Mouse (Mus musculus) right cerebral cortex, postnatal 4 days (tissue): Measurements from ENCODE around the gene Mars.

Experiments used
- DNase-seq: peaks from one replicate; pipeline ENCODE4 v3.0.0-alpha.2; 2022

Mars gene

GRCm38 (mm10) chr10:127311476-127312355 lies at the start of gene Mars:
Mars (minus strand) TSS chr10:127311786.
- DNase-seq: peak; percentile 83

- DNase-seq: no peak
Observed at GRCm38 (mm10) chr10:127360714-127361113, 49.1 kb upstream of the Mars start.

- DNase-seq: no peak
Observed at GRCm38 (mm10) chr10:127355336-127355735, 43.8 kb upstream of the Mars start.

GRCm38 (mm10) chr10:127353909-127354895 lies 42.6 kb upstream of the Mars start, which contains the start of gene Inhbe:
Inhbe (minus strand) TSS chr10:127354411.
- peak; percentile 53 for DNase-seq

GRCm38 (mm10) chr10:127352766-127353165 lies 41.2 kb upstream of the Mars start:
- DNase-seq: no peak

- DNase-seq: no peak
Observed at GRCm38 (mm10) chr10:127352187-127352586, 40.6 kb upstream of the Mars start.

- no peak for DNase-seq
Observed at GRCm38 (mm10) chr10:127351719-127352118, 40.1 kb upstream of the Mars start.

GRCm38 (mm10) chr10:127351285-127351595 lies 39.7 kb upstream of the Mars start:
- DNase-seq: no peak

GRCm38 (mm10) chr10:127350594-127351284 lies 39.2 kb upstream of the Mars start:
- DNase-seq: peak; percentile 70

GRCm38 (mm10) chr10:127349810-127350209 lies 38.2 kb upstream of the Mars start:
- DNase-seq: no peak

- peak; percentile 45 for DNase-seq
Observed at GRCm38 (mm10) chr10:127348957-127349356, 37.4 kb upstream of the Mars start.

GRCm38 (mm10) chr10:127346173-127346572 lies 34.6 kb upstream of the Mars start:
- no peak for DNase-seq

GRCm38 (mm10) chr10:127343029-127343428 lies 31.4 kb upstream of the Mars start:
- DNase-seq: no peak

- DNase-seq: peak; percentile 78
Observed at GRCm38 (mm10) chr10:127341891-127342639, 30.5 kb upstream of the Mars start, which contains the start of gene Gli1. Gli1 (minus strand) TSS chr10:127341974.

- DNase-seq: no peak
Observed at GRCm38 (mm10) chr10:127341360-127341690, 29.7 kb upstream of the Mars start.

GRCm38 (mm10) chr10:127340577-127341359 lies 29.2 kb upstream of the Mars start:
- peak; percentile 48 for DNase-seq

- DNase-seq: peak; percentile 47
Observed at GRCm38 (mm10) chr10:127339683-127340576, 28.3 kb upstream of the Mars start.

GRCm38 (mm10) chr10:127338930-127339682 lies 27.5 kb upstream of the Mars start:
- DNase-seq: peak; percentile 79

GRCm38 (mm10) chr10:127337536-127338099 lies 26.0 kb upstream of the Mars start:
- DNase-seq: no peak
